9 mouse cellular contexts compared by ENCODE assay signal in the genomic region with DNA sequence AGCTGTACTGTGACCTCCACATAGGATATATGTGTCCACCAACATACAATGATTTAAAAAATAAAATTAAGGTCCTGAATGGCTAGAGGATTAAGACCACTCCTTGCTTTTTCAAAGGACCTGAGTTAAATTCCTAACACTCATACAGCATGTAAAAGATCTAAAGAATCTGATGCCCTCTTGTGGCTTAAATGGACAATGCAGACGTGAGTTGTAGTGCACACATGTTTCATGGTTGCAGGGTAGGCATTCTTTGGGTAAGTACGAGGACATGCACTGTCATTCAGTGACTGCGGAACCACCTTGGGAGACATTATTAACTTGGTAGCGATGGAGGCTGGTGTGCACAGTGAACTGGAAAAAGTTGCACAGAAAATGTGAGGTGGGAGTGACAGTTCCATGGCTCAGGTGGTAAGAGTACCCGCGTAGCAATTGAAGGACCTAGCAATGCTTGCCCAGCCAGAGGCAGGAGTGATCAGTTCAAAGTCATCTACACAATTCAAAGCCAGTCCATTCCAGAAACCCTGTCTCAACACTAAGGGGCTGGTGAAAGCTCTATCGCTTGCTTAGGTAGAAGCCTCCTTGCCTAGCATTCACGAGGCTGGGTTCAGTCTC. TPM values are rescaled to one million over a fixed set of nuclear protein-coding genes. Genes with fewer than 3 reads are reported as not detected.
DNase-seq lines count a peak whose midpoint lies in the region; ATAC-seq lines count a peak whose summit lies in the region.
"Had no signal": no experiment of that assay in that cellular context is flagged by ENCODE, and none has a peak within 500 bp of the region (broad histone marks: within the 10 kb centered on the region; RNA-seq: fewer than 3 reads in every experiment).

No protein-coding gene starts in this region.

- no peaks in the 10 kb centered on the region for H3K9me3 ChIP-seq in heart, embryonic 12.5 days (replicated peaks)
- no peaks in the 10 kb centered on the region for H3K9me3 ChIP-seq in forebrain, embryonic 14.5 days (replicated peaks; ENCODE audit: control insufficient read depth, low read length)
- H3K9me3 ChIP-seq in limb, embryonic 15.5 days, result no peaks in the 10 kb centered on the region
- no peaks in the 10 kb centered on the region for H3K9me3 ChIP-seq in neural tube, embryonic 13.5 days
- H3K9me3 ChIP-seq: embryonic facial prominence, embryonic 12.5 days had no signal

- ATAC-seq in heart, embryonic 12.5 days (ENCODE audit: insufficient number of reproducible peaks, low FRiP score), result no peak
- peak; percentile 72 for ATAC-seq in forebrain, embryonic 14.5 days
- peak; percentile 69; the same call in 1 of the 2 replicates for ATAC-seq in limb, embryonic 15.5 days (ENCODE audit: insufficient number of reproducible peaks, low FRiP score, low TSS enrichment, low read depth)
- ATAC-seq in neural tube, embryonic 13.5 days (ENCODE audit: low read depth), result peak; percentile 71

- 56% methylated on average over 8 of the region's 8 CpGs for WGBS in heart, embryonic 12.5 days
- 63% methylated on average over 8 of the region's 8 CpGs for WGBS in forebrain, embryonic 14.5 days
- WGBS in limb, embryonic 15.5 days, result 57% methylated on average over 8 of the region's 8 CpGs
- WGBS in neural tube, embryonic 13.5 days, result 67% methylated on average over 8 of the region's 8 CpGs

- no peak overlapping the region for H3K4me3 ChIP-seq in heart, embryonic 12.5 days
- H3K4me3 ChIP-seq in forebrain, embryonic 14.5 days (ENCODE audit: low read depth, low read length), result no peak overlapping the region
- no peak overlapping the region for H3K4me3 ChIP-seq in limb, embryonic 15.5 days
- H3K4me3 ChIP-seq in neural tube, embryonic 13.5 days, result no peak overlapping the region
- H3K4me3 ChIP-seq: embryonic facial prominence, embryonic 12.5 days had no signal

- no peak overlapping the region for H3K27ac ChIP-seq in heart, embryonic 12.5 days (ENCODE audit: poor library complexity, severe bottlenecking)
- H3K27ac ChIP-seq in forebrain, embryonic 14.5 days (ENCODE audit: low read depth, low read length), result no peak overlapping the region
- H3K27ac ChIP-seq in limb, embryonic 15.5 days, result no peak overlapping the region
- no peak overlapping the region for H3K27ac ChIP-seq in neural tube, embryonic 13.5 days (replicated peaks)
- H3K27ac ChIP-seq: embryonic facial prominence, embryonic 12.5 days had no signal

- intact Hi-C loops in heart, postnatal 10 days (cut with DNase I), result loop anchor here (5.0 kb wide), 1 partner anchor 251 kb away; no protein-coding TSS in a partner anchor

- H3K27me3 ChIP-seq in heart, embryonic 12.5 days (replicated peaks), result no peaks in the 10 kb centered on the region
- no peaks in the 10 kb centered on the region for H3K27me3 ChIP-seq in forebrain, embryonic 14.5 days (replicated peaks; ENCODE audit: control insufficient read depth, insufficient read depth, low read length)
- no peaks in the 10 kb centered on the region for H3K27me3 ChIP-seq in limb, embryonic 15.5 days
- H3K27me3 ChIP-seq in neural tube, embryonic 13.5 days, result no peaks in the 10 kb centered on the region
- H3K27me3 ChIP-seq: embryonic facial prominence, embryonic 12.5 days had no signal

- H3K36me3 ChIP-seq in heart, embryonic 12.5 days, result peaks cover 31% of the 10 kb centered on the region
- H3K36me3 ChIP-seq in forebrain, embryonic 14.5 days (ENCODE audit: control insufficient read depth, insufficient read depth, low read length), result peaks cover 43% of the 10 kb centered on the region
- H3K36me3 ChIP-seq in limb, embryonic 15.5 days, result peaks cover 29% of the 10 kb centered on the region
- peaks cover 48% of the 10 kb centered on the region for H3K36me3 ChIP-seq in neural tube, embryonic 13.5 days

- no peak overlapping the region for H3K4me2 ChIP-seq in heart, embryonic 12.5 days
- no peak overlapping the region for H3K4me2 ChIP-seq in forebrain, embryonic 14.5 days (ENCODE audit: low read length)
- no peak overlapping the region for H3K4me2 ChIP-seq in limb, embryonic 15.5 days
- no peak overlapping the region for H3K4me2 ChIP-seq in neural tube, embryonic 13.5 days
- H3K4me2 ChIP-seq: embryonic facial prominence, embryonic 12.5 days had no signal

- H3K4me1 ChIP-seq in heart, embryonic 12.5 days (replicated peaks), result 0 out of 2 replicates have a peak, but pooled peaks cover 11% of the 10 kb centered on the region
- H3K4me1 ChIP-seq in forebrain, embryonic 14.5 days (ENCODE audit: control insufficient read depth, insufficient read depth, low read length), result no peaks in the 10 kb centered on the region
- no peaks in the 10 kb centered on the region for H3K4me1 ChIP-seq in limb, embryonic 15.5 days
- no peaks in the 10 kb centered on the region for H3K4me1 ChIP-seq in neural tube, embryonic 13.5 days (replicated peaks)
- H3K4me1 ChIP-seq: embryonic facial prominence, embryonic 12.5 days had no signal

- DNase-seq in heart, postnatal 10 days, result peak; percentile 47 to 66
- DNase-seq in B cell, adult 2 months, result peak; percentile 43 to 44
- DNase-seq in MN1 (ENCODE audit: low spot score), result peak; percentile 78
- peak; percentile 79 for DNase-seq in forebrain, embryonic 14.5 days (ENCODE audit: low spot score)
- DNase-seq in ovary, postnatal 10 days (ENCODE audit: low spot score), result no peak

- H3K9ac ChIP-seq in heart, embryonic 12.5 days, result no peak overlapping the region
- H3K9ac ChIP-seq in forebrain, embryonic 14.5 days (ENCODE audit: low read length), result no peak overlapping the region
- no peak overlapping the region for H3K9ac ChIP-seq in limb, embryonic 15.5 days
- H3K9ac ChIP-seq in neural tube, embryonic 13.5 days, result no peak overlapping the region
- H3K9ac ChIP-seq: embryonic facial prominence, embryonic 12.5 days had no signal

RNA-seq across cellular contexts. Expression of a gene that starts 17.5 kb away (rescaled TPM):
- 10 to 100 TPM in 1 of 2 experiments, 1 to 10 TPM in 1; 5.6 to 10.1 TPM for total RNA-seq in heart, postnatal 10 days (2021)
- polyA plus RNA-seq in heart, embryonic 12.5 days (2016; fragmentation: Nextera tagmentation; extraction: Ambion mirVana), result 9.9 and 10.0 TPM in 2 replicates
- 21.8 and 24.3 TPM in 2 replicates for polyA plus RNA-seq in forebrain, embryonic 14.5 days (2014; fragmentation: Nextera tagmentation; extraction: Ambion mirVana)
- 15.9 and 18.5 TPM in 2 replicates for polyA plus RNA-seq in limb, embryonic 15.5 days (2015; fragmentation: Nextera tagmentation; extraction: Ambion mirVana)
- 27.8 and 32.2 TPM in 2 replicates for polyA plus RNA-seq in neural tube, embryonic 13.5 days (2015; fragmentation: Nextera tagmentation; extraction: Ambion mirVana)

RNA-seq across cellular contexts. Expression of a gene that starts 21.3 kb away (rescaled TPM):
- 10 to 100 TPM; 14.5 to 18.2 TPM for total RNA-seq in heart, postnatal 10 days (2021)
- polyA plus RNA-seq in heart, embryonic 12.5 days (2016; fragmentation: Nextera tagmentation; extraction: Ambion mirVana), result 37.6 and 38.1 TPM in 2 replicates
- polyA plus RNA-seq in forebrain, embryonic 14.5 days (2014; fragmentation: Nextera tagmentation; extraction: Ambion mirVana), result 137 and 147 TPM in 2 replicates
- 52.8 and 56.5 TPM in 2 replicates for polyA plus RNA-seq in limb, embryonic 15.5 days (2015; fragmentation: Nextera tagmentation; extraction: Ambion mirVana)
- polyA plus RNA-seq in neural tube, embryonic 13.5 days (2015; fragmentation: Nextera tagmentation; extraction: Ambion mirVana), result 96.3 and 98.2 TPM in 2 replicates

RNA-seq across cellular contexts. Expression of a gene that starts 22.8 kb away (rescaled TPM):
- total RNA-seq in heart, postnatal 10 days (2021), result 100 to 1,000 TPM; 136 to 145 TPM
- polyA plus RNA-seq in heart, embryonic 12.5 days (2016; fragmentation: Nextera tagmentation; extraction: Ambion mirVana), result 249 and 253 TPM in 2 replicates
- 249 and 270 TPM in 2 replicates for polyA plus RNA-seq in forebrain, embryonic 14.5 days (2014; fragmentation: Nextera tagmentation; extraction: Ambion mirVana)
- 299 and 325 TPM in 2 replicates for polyA plus RNA-seq in limb, embryonic 15.5 days (2015; fragmentation: Nextera tagmentation; extraction: Ambion mirVana)
- polyA plus RNA-seq in neural tube, embryonic 13.5 days (2015; fragmentation: Nextera tagmentation; extraction: Ambion mirVana), result 307 and 311 TPM in 2 replicates

RNA-seq across cellular contexts. Expression of a gene that starts 33.8 kb away (rescaled TPM):
- total RNA-seq in heart, postnatal 10 days (2021), result 10 to 100 TPM; 11.3 to 15.5 TPM
- 12.1 and 12.6 TPM in 2 replicates for polyA plus RNA-seq in heart, embryonic 12.5 days (2016; fragmentation: Nextera tagmentation; extraction: Ambion mirVana)
- polyA plus RNA-seq in forebrain, embryonic 14.5 days (2014; fragmentation: Nextera tagmentation; extraction: Ambion mirVana), result 16.4 and 17.0 TPM in 2 replicates
- polyA plus RNA-seq in limb, embryonic 15.5 days (2015; fragmentation: Nextera tagmentation; extraction: Ambion mirVana), result 22.8 and 24.3 TPM in 2 replicates
- 21.6 and 23.5 TPM in 2 replicates for polyA plus RNA-seq in neural tube, embryonic 13.5 days (2015; fragmentation: Nextera tagmentation; extraction: Ambion mirVana)

RNA-seq across cellular contexts. Expression of a gene that starts 34.2 kb away (rescaled TPM):
- total RNA-seq in heart, postnatal 10 days (2021), result 10 to 100 TPM; 30.0 to 37.2 TPM
- 136 and 138 TPM in 2 replicates for polyA plus RNA-seq in heart, embryonic 12.5 days (2016; fragmentation: Nextera tagmentation; extraction: Ambion mirVana)
- 176 and 181 TPM in 2 replicates for polyA plus RNA-seq in forebrain, embryonic 14.5 days (2014; fragmentation: Nextera tagmentation; extraction: Ambion mirVana)
- 139 and 143 TPM in 2 replicates for polyA plus RNA-seq in limb, embryonic 15.5 days (2015; fragmentation: Nextera tagmentation; extraction: Ambion mirVana)
- polyA plus RNA-seq in neural tube, embryonic 13.5 days (2015; fragmentation: Nextera tagmentation; extraction: Ambion mirVana), result 96.3 and 104 TPM in 2 replicates
